ENCODE assay signal across 8 mouse cellular contexts in genomic region chr5:16469644-16470275, GRCm38 (mm10).
A peak's percentile ranks its signal among the peaks of the same experiment; 100 is the strongest.
DNase-seq lines count a peak whose midpoint lies in the region; ATAC-seq and TF ChIP-seq lines count a peak whose summit lies in the region.

No protein-coding gene starts in this region.

- peak; percentile 9 for DNase-seq in left cerebral cortex, adult 11 months (ENCODE audit: low spot score)
- no peak for DNase-seq in left cerebral cortex, postnatal 4 days
- peak; percentile 11 for DNase-seq in embryo, embryonic 11.5 days (ENCODE audit: low read depth, low spot score)
- peak; percentile 85 for DNase-seq in kidney, postnatal 0 days (ENCODE audit: low spot score)
- DNase-seq in right cerebral cortex, postnatal 10 days (ENCODE audit: low spot score in 2 of 2) = peak; percentile 36 to 39
- DNase-seq in yolk sac, embryonic 10.5 days (ENCODE audit: low spot score) = peak; percentile 34

- no peak overlapping the region for H3K9ac ChIP-seq in heart, embryonic 11.5 days (ENCODE audit: low read depth, low read length)
- no peak overlapping the region for H3K9ac ChIP-seq in kidney, postnatal 0 days (ENCODE audit: low read depth, low read length)
- no peak overlapping the region for H3K9ac ChIP-seq in lung, embryonic 15.5 days

- TF ChIP-seq CTCF in kidney, postnatal 0 days (IDR thresholded peaks at IDR 0.05; ENCODE audit: low read depth) = no peak

- H3K4me1 ChIP-seq in heart, embryonic 11.5 days (ENCODE audit: control insufficient read depth, insufficient read depth, low read length) = no peaks in the 10 kb centered on the region
- no peaks in the 10 kb centered on the region; the same call in 1 of the 2 replicates for H3K4me1 ChIP-seq in kidney, postnatal 0 days (replicated peaks; ENCODE audit: insufficient read depth, low read length)
- H3K4me1 ChIP-seq in lung, embryonic 15.5 days = peaks cover 6% of the 10 kb centered on the region; the same call in 1 of the 2 replicates

- no peaks in the 10 kb centered on the region for H3K9me3 ChIP-seq in heart, embryonic 11.5 days (replicated peaks; ENCODE audit: control insufficient read depth, low read length)
- H3K9me3 ChIP-seq in kidney, postnatal 0 days (replicated peaks; ENCODE audit: low read length) = no peaks in the 10 kb centered on the region
- H3K9me3 ChIP-seq in lung, embryonic 15.5 days = no peaks in the 10 kb centered on the region

- H3K4me2 ChIP-seq in heart, embryonic 11.5 days = peak overlapping the region; percentile 49
- H3K4me2 ChIP-seq in kidney, postnatal 0 days (ENCODE audit: low read length) = peak overlapping the region; percentile 32
- peak overlapping the region; percentile 45 for H3K4me2 ChIP-seq in lung, embryonic 15.5 days

- WGBS in heart, embryonic 11.5 days (ENCODE audit: insufficient replicate concordance) = 45% methylated on average over 13 of the region's 13 CpGs
- WGBS in kidney, postnatal 0 days = 30% methylated on average over 13 of the region's 13 CpGs
- WGBS in lung, embryonic 15.5 days = 35% methylated on average over 13 of the region's 13 CpGs

- H3K4me3 ChIP-seq in heart, embryonic 11.5 days (ENCODE audit: low read depth, low read length) = no peak overlapping the region
- H3K4me3 ChIP-seq in kidney, postnatal 0 days (replicated peaks; ENCODE audit: low read depth, low read length) = 0 out of 2 replicates have a peak overlapping the region, but pooled peaks have one; percentile 1
- H3K4me3 ChIP-seq in lung, embryonic 15.5 days = no peak overlapping the region

- peak overlapping the region; percentile 64 for H3K27ac ChIP-seq in heart, embryonic 11.5 days (ENCODE audit: low read depth, low read length)
- 0 out of 2 replicates have a peak overlapping the region, but pooled peaks have one; percentile 32 for H3K27ac ChIP-seq in kidney, postnatal 0 days
- H3K27ac ChIP-seq in lung, embryonic 15.5 days = peak overlapping the region; percentile 69; the same call in 1 of the 2 replicates

- intact Hi-C loops in left cerebral cortex, postnatal 4 days (cut with DNase I) = no loop called here

- no peaks in the 10 kb centered on the region for H3K27me3 ChIP-seq in heart, embryonic 11.5 days (ENCODE audit: control insufficient read depth, insufficient read depth, low read length)
- H3K27me3 ChIP-seq in kidney, postnatal 0 days (ENCODE audit: insufficient read depth, low read length) = no peaks in the 10 kb centered on the region
- H3K27me3 ChIP-seq in lung, embryonic 15.5 days = no peaks in the 10 kb centered on the region

- no peaks in the 10 kb centered on the region for H3K36me3 ChIP-seq in heart, embryonic 11.5 days (ENCODE audit: control insufficient read depth, insufficient read depth, low read length)
- H3K36me3 ChIP-seq in kidney, postnatal 0 days (ENCODE audit: insufficient read depth, low read length) = no peaks in the 10 kb centered on the region
- H3K36me3 ChIP-seq in lung, embryonic 15.5 days = no peaks in the 10 kb centered on the region

- no peak for ATAC-seq in heart, embryonic 11.5 days (replicated peaks; ENCODE audit: insufficient number of reproducible peaks, low FRiP score, low TSS enrichment)
- peak; percentile 76 for ATAC-seq in kidney, postnatal 0 days (replicated peaks; ENCODE audit: low FRiP score, low read depth)
- ATAC-seq in lung, embryonic 15.5 days (ENCODE audit: borderline replicate concordance, extremely low read depth, low FRiP score, low TSS enrichment) = peak; percentile 86; the same call in 1 of the 2 replicates
